Mouse (Mus musculus) hindbrain, embryonic 13.5 days (tissue): ENCODE measurements at regions not wholly inside any gene's neighbourhood (a gene's known extent, or its start where the extent isn't known, plus 50 kb on each side); places are given as distances from the start of the nearest gene placed in this dataset.

Source experiments
- ATAC-seq: fragments of 200-750 bp; cut with Nextera tagmentation; 2 replicates; pipeline ENCODE4 v1.8.0; 2017; ENCODE audit warnings: moderate TSS enrichment; ENCODE audit not compliant: low FRiP score
- H3K27ac ChIP-seq: fragments of 300-500 bp; sonication (generic); 2 replicates; pipeline ENCODE4 v1.5.1; 2015; ENCODE audit warnings: inconsistent platforms, mild to moderate bottlenecking, moderate library complexity
- H3K27me3 ChIP-seq: fragments of 300-500 bp; sonication (generic); 2 replicates; pipeline ENCODE4 v1.6.1; 2015; ENCODE audit warnings: mild to moderate bottlenecking, inconsistent platforms
- H3K36me3 ChIP-seq: fragments of 300-500 bp; sonication (generic); 2 replicates; pipeline ENCODE4 v1.6.1; 2015; ENCODE audit warnings: mild to moderate bottlenecking, inconsistent platforms
- H3K4me1 ChIP-seq: fragments of 300-500 bp; sonication (generic); replicated peaks from 2 replicates; pipeline ENCODE4 v1.6.1; 2015; ENCODE audit warnings: inconsistent platforms
- H3K4me2 ChIP-seq: fragments of 300-500 bp; sonication (generic); 2 replicates; pipeline ENCODE4 v1.6.1; 2015; ENCODE audit warnings: inconsistent platforms, mild to moderate bottlenecking, moderate library complexity
- H3K4me3 ChIP-seq: fragments of 300-500 bp; sonication (generic); 2 replicates; pipeline ENCODE4 v1.5.1; 2015; ENCODE audit warnings: mild to moderate bottlenecking, inconsistent platforms
- H3K9ac ChIP-seq: fragments of 300-500 bp; sonication (generic); 2 replicates; pipeline ENCODE4 v1.6.1; 2015; ENCODE audit warnings: mild to moderate bottlenecking, inconsistent platforms
- H3K9me3 ChIP-seq: fragments of 300-500 bp; sonication (generic); 2 replicates; pipeline ENCODE4 v1.6.1; 2016; ENCODE audit warnings: inconsistent platforms
- WGBS: fragments of 180-500 bp; shearing (Covaris S2); methylation state at CpG from one replicate; pipeline ENCODE4 v1.1.7; 2015; 5-methylcytosine and 5-hydroxymethylcytosine counted together

DNA sequence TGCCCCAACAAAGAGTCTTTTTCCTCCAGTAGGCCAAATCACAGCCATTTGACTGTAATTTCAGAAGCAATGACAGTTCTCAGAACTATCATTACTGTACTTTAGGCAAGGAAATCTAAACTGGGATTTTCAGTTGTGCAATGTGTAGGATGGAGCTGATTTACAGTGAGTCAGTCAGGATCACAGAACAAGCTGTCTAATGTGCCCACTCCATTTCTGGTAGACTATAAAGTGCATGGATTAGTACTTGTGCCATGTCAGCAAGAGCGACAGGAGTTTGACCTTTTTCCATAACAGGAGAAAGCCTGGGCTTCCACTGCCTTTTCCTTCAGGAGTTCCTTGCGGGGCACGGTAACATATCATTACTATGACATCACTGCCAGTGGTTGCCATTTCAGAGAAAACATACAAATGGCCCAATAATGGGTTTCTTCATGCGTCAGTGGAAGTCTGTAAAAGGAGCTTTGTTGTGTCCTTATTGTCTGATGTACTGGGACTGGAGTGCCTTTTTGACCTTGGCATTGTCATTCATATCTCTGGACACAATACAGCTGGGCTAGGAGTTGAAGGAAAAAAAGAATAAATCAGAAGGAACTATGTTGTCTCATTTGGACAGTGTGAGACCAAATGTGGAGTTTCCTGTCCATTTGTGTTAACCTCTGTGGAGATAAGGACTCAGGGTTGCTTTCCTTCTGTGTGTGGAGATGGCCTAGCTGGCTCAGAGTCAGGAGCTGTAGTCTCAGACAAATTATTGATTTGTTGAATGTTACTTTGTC lies 271.5 kb upstream of the BC052040 start:
- Histone ChIP-seq H3K27ac (no peak overlapping the region), H3K9ac (no peak overlapping the region), H3K9me3 (0 out of 2 replicates have a peak, but pooled peaks cover 4% of the 10 kb centered on the region), H3K4me2 (no peak overlapping the region), H3K27me3 (no peaks in the 10 kb centered on the region), H3K4me1 (peaks cover 7% of the 10 kb centered on the region), H3K36me3 (no peaks in the 10 kb centered on the region), H3K4me3 (no peak overlapping the region)
- ATAC-seq, result no peak
- WGBS, result 18% methylated on average over 4 of the region's 4 CpGs

DNA sequence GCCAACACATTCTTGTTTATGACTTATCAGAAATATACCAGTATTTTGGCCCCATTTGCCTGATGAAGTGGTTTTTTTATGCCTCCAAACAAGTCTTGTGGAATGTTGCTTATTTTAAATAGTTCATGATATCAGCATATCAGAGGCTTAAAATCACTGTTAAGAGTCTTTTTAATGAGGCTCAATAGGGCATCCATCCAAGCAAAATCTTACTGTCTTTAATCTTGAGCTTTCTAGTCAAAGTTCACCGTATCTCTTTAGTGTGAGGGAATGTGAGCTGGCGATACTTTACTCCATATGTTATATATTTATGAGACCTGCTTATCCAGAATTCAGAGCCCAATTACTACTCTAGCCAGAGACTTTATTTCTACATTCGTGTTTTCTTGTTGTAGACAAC lies 263.0 kb upstream of the BC052040 start:
- ATAC-seq, result no peak
- Histone ChIP-seq H3K4me2 (no peak overlapping the region), H3K27me3 (no peaks in the 10 kb centered on the region), H3K9ac (no peak overlapping the region), H3K9me3 (0 out of 2 replicates have a peak, but pooled peaks cover 4% of the 10 kb centered on the region), H3K36me3 (no peaks in the 10 kb centered on the region), H3K4me3 (no peak overlapping the region), H3K4me1 (no peaks in the 10 kb centered on the region), H3K27ac (no peak overlapping the region)
- 85% methylated on average over 3 of the region's 3 CpGs for WGBS

DNA sequence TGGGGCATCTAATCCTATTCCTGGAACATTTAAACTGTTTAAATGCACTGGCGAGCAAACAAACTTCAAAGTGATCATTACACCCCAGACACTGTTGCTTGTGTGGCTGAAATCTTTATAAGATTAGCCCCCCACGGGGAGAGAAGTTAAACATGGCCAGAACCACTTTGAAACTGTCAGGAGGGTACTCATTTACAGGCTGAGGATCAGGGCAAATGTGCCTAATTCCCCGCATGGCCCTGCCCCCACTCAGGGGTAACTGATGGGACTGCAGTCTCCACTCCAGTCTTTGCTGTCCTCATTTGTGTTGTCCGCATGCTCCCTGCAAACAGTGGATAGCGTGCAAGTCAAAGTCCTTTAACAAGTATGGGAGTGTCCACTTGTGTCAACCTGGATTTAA lies 258.9 kb upstream of the BC052040 start:
- no peak for ATAC-seq

DNA sequence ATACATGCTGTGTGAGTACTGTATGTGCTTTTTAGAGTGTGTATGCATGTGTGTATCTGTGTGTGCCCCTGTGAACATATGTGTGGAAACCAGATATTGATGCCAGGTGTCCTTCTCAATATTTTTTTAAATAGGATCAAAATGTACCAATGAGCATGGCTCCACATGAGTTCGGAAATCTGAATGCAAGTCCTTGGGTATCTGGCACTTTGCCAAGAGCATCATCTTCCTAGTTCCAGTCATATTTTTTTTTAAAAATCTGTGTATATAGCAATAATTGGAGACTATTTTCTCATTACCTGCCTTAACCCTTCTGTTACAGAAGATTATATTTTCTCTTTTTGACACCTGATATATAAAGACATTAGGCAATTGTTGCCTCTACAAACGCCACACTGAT lies 255.0 kb upstream of the BC052040 start:
- Histone ChIP-seq H3K4me2 (no peak overlapping the region), H3K27me3 (no peaks in the 10 kb centered on the region), H3K27ac (no peak overlapping the region), H3K4me1 (no peaks in the 10 kb centered on the region), H3K4me3 (no peak overlapping the region), H3K9me3 (no peaks in the 10 kb centered on the region), H3K9ac (no peak overlapping the region), H3K36me3 (no peaks in the 10 kb centered on the region)
- 72% methylated on average over 2 of the region's 2 CpGs for WGBS
- no peak for ATAC-seq

More for the DNA sequence above, 258.9 kb upstream of the BC052040 start:
- Histone ChIP-seq H3K4me2 (no peak overlapping the region), H3K27me3 (no peaks in the 10 kb centered on the region), H3K4me3 (no peak overlapping the region), H3K9ac (no peak overlapping the region), H3K36me3 (no peaks in the 10 kb centered on the region), H3K9me3 (no peaks in the 10 kb centered on the region), H3K27ac (no peak overlapping the region), H3K4me1 (no peaks in the 10 kb centered on the region)
- 35% methylated on average over 5 of the region's 5 CpGs for WGBS

DNA sequence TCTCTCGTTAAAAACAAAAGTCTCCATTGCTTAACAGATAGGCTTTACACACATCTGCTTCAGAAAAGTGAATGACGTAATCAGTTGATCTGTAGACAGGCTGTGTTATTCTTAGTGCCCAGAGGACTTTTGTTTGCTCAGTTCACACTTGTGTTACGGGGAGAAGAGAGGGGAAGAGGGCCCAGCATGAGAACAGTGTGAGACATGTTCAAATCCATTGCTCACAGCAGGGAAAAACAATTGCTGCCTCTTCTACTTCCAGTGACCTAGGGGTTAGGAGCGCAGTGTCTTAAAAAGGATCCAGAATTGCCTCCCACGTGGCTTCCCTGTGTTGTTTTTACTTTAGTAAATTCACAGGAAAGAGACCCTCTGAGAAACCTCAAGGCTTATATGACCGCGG lies 243.3 kb upstream of the BC052040 start:
- Histone ChIP-seq H3K27ac (no peak overlapping the region), H3K27me3 (no peaks in the 10 kb centered on the region), H3K4me1 (no peaks in the 10 kb centered on the region), H3K4me3 (no peak overlapping the region), H3K9ac (no peak overlapping the region), H3K36me3 (no peaks in the 10 kb centered on the region), H3K9me3 (no peaks in the 10 kb centered on the region), H3K4me2 (no peak overlapping the region)
- 38% methylated on average over 7 of the region's 7 CpGs for WGBS
- ATAC-seq, result no peak

DNA sequence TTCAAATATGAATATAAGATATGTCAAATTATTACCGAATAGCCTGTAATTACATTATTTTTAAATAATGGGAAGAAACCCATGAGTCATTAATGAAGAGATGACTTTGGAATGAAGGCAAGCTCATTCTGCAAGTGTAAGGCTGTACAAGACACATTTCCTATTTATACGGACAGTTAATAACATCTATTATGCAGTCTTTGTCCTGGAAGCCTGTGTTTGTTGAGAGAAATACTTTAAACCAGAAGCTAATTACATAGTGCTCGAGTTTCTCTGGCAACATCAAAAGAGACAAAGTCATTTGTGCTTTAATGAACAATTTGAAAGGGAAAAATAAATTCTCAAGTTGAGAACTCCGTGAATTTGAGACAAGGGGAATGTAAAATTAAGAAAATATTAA lies 242.5 kb upstream of the BC052040 start:
- no peak overlapping the region for H3K4me2 ChIP-seq
- H3K27ac ChIP-seq, result no peak overlapping the region
- ATAC-seq, result no peak
- H3K27me3 ChIP-seq, result no peaks in the 10 kb centered on the region
- H3K4me1 ChIP-seq, result no peaks in the 10 kb centered on the region
- H3K9me3 ChIP-seq, result no peaks in the 10 kb centered on the region
- H3K36me3 ChIP-seq, result no peaks in the 10 kb centered on the region
- H3K9ac ChIP-seq, result no peak overlapping the region
- H3K4me3 ChIP-seq, result no peak overlapping the region
- WGBS, result 73% methylated on average over 4 of the region's 4 CpGs

DNA sequence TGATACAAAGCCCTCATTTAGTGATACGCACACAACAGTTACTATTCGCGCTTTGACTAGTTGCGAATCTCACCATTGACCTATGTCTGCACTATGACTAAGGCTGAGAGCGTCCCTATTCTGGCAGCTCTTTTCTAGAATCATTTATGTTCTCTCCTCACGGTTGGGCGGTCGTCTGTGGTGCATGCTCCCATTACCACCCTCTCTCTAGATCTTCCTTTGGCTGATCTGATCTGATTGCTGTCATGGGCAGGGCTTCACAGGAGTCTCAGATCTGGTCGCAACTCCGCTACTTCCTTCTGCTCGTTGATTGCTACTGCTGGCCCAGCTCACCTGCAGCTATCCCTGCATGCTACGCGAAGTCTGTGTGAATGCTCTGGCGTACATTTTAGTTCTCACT lies 239.2 kb upstream of the BC052040 start:
- H3K27me3 ChIP-seq, result no peaks in the 10 kb centered on the region
- H3K4me1 ChIP-seq, result no peaks in the 10 kb centered on the region
- no peaks in the 10 kb centered on the region for H3K36me3 ChIP-seq
- no peak overlapping the region for H3K9ac ChIP-seq
- 88% methylated on average over 14 of the region's 14 CpGs for WGBS
- no peak overlapping the region for H3K4me3 ChIP-seq
- ATAC-seq, result no peak
- H3K27ac ChIP-seq, result no peak overlapping the region
- H3K9me3 ChIP-seq, result no peaks in the 10 kb centered on the region
- no peak overlapping the region for H3K4me2 ChIP-seq

DNA sequence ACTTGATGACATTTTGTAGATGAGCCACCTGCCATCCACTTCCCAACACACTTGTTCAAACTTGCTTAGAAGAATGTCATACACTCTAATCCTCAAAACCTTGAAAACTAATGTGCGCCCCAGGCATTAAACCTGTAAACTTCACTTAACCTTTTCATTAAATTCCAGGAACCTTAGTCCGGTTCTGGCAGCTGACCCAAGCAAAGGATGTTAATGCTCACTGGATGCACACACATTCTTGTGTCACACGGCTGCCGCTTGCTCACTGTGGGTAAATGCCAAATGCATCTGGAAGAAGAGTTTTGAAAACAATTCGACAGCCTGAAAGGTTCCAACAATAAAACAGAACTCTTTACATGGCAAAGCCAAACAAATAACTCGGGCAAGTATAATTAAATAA lies 235.0 kb upstream of the BC052040 start:
- H3K4me1 ChIP-seq, result no peaks in the 10 kb centered on the region
- ATAC-seq, result no peak
- no peaks in the 10 kb centered on the region for H3K27me3 ChIP-seq
- no peaks in the 10 kb centered on the region for H3K9me3 ChIP-seq
- no peak overlapping the region for H3K4me2 ChIP-seq
- no peak overlapping the region for H3K4me3 ChIP-seq
- no peak overlapping the region for H3K27ac ChIP-seq
- 75% methylated on average over 6 of the region's 6 CpGs for WGBS
- H3K36me3 ChIP-seq, result no peaks in the 10 kb centered on the region
- H3K9ac ChIP-seq, result no peak overlapping the region

DNA sequence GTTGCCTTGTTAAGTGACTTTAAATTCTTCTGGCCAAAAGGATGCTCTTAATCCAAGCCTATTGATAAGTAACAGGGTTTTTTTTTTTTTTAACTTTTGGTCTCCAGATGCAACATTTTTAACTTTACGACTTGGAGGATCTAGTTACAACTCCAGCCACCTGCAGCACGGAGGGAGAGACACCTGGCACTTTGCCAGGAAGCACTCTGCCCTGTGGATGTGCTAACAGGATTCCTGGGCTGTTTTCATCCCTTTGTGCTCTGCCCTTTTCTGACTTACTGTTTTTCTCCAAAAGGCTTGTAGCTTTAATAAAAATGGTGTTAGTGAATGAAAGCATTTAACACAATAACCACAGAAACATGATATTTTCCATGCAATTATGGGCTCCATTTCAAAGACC lies 233.3 kb upstream of the BC052040 start:
- no peaks in the 10 kb centered on the region for H3K9me3 ChIP-seq
- H3K27me3 ChIP-seq, result no peaks in the 10 kb centered on the region
- 21% methylated on average over 2 of the region's 2 CpGs for WGBS
- H3K4me2 ChIP-seq, result no peak overlapping the region
- no peak overlapping the region for H3K9ac ChIP-seq
- H3K4me1 ChIP-seq, result no peaks in the 10 kb centered on the region
- H3K4me3 ChIP-seq, result no peak overlapping the region
- H3K27ac ChIP-seq, result no peak overlapping the region
- no peak for ATAC-seq
- no peaks in the 10 kb centered on the region for H3K36me3 ChIP-seq

DNA sequence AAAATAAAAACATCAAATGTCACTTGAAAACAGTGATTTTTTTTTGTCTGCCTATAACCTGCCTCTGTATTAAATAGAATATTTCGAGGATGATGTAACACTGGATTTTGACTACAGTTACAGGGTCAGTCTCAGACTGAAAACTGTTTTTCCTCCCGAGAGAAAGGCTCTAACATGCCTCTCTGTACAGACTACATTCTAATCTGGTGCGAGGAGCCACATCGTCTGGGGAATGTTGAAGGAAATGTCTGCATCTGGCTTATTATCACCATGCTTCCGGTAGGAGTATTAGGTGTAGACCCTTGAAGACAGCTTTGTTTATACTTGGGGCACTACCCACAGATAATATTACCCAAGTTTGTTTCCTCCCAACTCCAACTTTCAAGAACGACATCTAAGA lies 210.4 kb upstream of the BC052040 start:
- Histone ChIP-seq H3K4me3 (no peak overlapping the region), H3K27ac (no peak overlapping the region), H3K4me2 (no peak overlapping the region), H3K36me3 (no peaks in the 10 kb centered on the region), H3K9me3 (no peaks in the 10 kb centered on the region), H3K9ac (no peak overlapping the region), H3K4me1 (no peaks in the 10 kb centered on the region), H3K27me3 (0 out of 2 replicates have a peak, but pooled peaks cover 3% of the 10 kb centered on the region)
- WGBS, result 84% methylated on average over 6 of the region's 6 CpGs
- no peak for ATAC-seq

DNA sequence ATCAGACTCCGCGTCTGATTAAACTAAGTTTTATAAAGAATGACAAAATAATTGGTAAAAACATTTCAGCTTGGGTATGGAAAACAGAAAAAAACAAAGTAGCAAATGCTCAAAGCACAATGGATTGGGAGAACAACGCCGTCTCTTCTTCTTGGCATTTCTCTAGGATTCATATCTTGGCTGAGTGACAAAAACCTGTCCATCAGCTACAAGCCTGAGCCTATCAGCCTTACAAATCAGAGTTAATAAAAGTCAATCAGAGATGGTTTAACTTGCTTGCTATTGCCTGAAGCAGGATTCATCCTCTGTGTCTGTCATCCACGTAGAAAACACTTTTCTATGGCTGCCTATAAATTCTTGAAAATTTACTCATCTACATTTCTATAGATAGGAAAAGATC lies 206.2 kb upstream of the BC052040 start:
- Histone ChIP-seq H3K9ac (no peak overlapping the region), H3K9me3 (no peaks in the 10 kb centered on the region), H3K4me2 (no peak overlapping the region), H3K27me3 (0 out of 2 replicates have a peak, but pooled peaks cover 3% of the 10 kb centered on the region), H3K36me3 (no peaks in the 10 kb centered on the region), H3K4me1 (no peaks in the 10 kb centered on the region), H3K4me3 (no peak overlapping the region), H3K27ac (no peak overlapping the region)
- WGBS, result 62% methylated on average over 5 of the region's 5 CpGs
- ATAC-seq, result no peak

DNA sequence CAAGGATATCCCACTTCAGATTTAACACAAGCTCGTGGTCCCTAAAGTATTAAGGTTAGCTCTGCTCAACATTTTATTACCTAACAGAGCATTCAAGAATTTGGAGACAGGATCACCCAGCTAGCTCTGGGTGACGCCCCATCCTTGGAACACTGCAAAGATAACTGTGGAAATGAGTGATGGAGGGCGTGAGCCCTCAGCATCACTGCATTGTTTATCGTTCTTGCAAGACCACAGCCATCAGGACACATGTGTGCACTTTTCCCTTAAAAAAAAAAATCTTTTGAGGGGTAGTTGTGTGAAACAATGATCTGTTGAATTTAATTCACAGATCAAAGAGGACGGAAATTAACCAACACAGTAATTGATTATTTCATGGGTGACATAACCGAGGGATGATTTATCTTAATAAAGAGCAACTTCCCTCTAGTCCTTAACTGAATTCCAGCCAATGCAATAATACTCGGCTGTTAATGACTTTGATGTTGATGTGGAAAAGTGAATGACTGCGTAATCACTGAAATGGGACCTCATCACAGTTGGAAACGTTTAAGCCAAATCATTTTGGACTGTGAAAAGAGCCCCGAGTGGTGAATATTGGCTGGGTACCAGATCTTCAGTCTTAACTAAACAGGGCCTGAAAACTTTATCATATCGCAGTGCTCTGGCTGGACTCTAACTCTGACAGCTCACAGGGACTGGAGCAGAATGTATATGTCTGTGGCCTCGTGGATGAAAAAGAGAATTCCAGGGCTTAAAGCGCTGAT lies 196.9 kb upstream of the BC052040 start:
- ATAC-seq, result peak; percentile 65; the same call in 1 of the 2 replicates
- WGBS, result 40% methylated on average over 13 of the region's 13 CpGs

More for the DNA sequence above, 196.9 kb upstream of the BC052040 start:
- H3K9me3 ChIP-seq, result no peaks in the 10 kb centered on the region
- no peak overlapping the region for H3K4me3 ChIP-seq
- no peak overlapping the region for H3K9ac ChIP-seq
- H3K4me2 ChIP-seq, result no peak overlapping the region
- H3K36me3 ChIP-seq, result no peaks in the 10 kb centered on the region
- no peak overlapping the region for H3K27ac ChIP-seq
- peaks cover 18% of the 10 kb centered on the region for H3K4me1 ChIP-seq
- 0 out of 2 replicates have a peak, but pooled peaks cover 8% of the 10 kb centered on the region for H3K27me3 ChIP-seq
